Mouse (Mus musculus) CD4-positive helper T cell, adult 2 months (primary cell): ENCODE measurements around the gene Trmt112.
A peak's percentile ranks its signal among the peaks of the same experiment; 100 is the strongest.
"Not testable (repeated sequence)": the region's sequence is repeated elsewhere in the genome, so short reads cannot be mapped to it uniquely, and the experiment has no call there.

Experiments used
- DNase-seq: peaks from one replicate; pipeline ENCODE4 v3.0.0-alpha.2; 2012; ENCODE audit warnings: low read depth, missing footprints, low spot score

The Trmt112 gene

GRCm38 (mm10) chr19:6909021-6909420, 477 bp upstream of the Trmt112 start:
- no peak for DNase-seq

- not testable (repeated sequence) for DNase-seq
Observed at GRCm38 (mm10) chr19:6910306-6910705, 808 bp downstream of the Trmt112 start.

GRCm38 (mm10) chr19:6911101-6912074, 1.9 kb downstream of the Trmt112 start:
- no peak for DNase-seq

- no peak for DNase-seq
Observed at GRCm38 (mm10) chr19:6912205-6912970, 2.9 kb downstream of the Trmt112 start.

- no peak for DNase-seq
Observed at GRCm38 (mm10) chr19:6913036-6913435, 3.5 kb downstream of the Trmt112 start.

GRCm38 (mm10) chr19:6913991-6914390, 4.5 kb downstream of the Trmt112 start:
- DNase-seq = no peak

GRCm38 (mm10) chr19:6914540-6914939, 5.0 kb downstream of the Trmt112 start:
- DNase-seq = no peak

GRCm38 (mm10) chr19:6915276-6915675, 5.8 kb downstream of the Trmt112 start:
- no peak for DNase-seq

GRCm38 (mm10) chr19:6916496-6916895, 7.0 kb downstream of the Trmt112 start:
- DNase-seq = no peak

- DNase-seq = no peak
Observed at GRCm38 (mm10) chr19:6918321-6918720, 8.8 kb downstream of the Trmt112 start.

- DNase-seq = no peak
Observed at GRCm38 (mm10) chr19:6919431-6919830, 9.9 kb downstream of the Trmt112 start.

GRCm38 (mm10) chr19:6919876-6920740, 10.6 kb downstream of the Trmt112 start:
- no peak for DNase-seq

- DNase-seq = peak; percentile 70
Observed at GRCm38 (mm10) chr19:6920741-6921636, 11.5 kb downstream of the Trmt112 start.

- DNase-seq = peak; percentile 100
Observed at GRCm38 (mm10) chr19:6921647-6922567, 12.4 kb downstream of the Trmt112 start, which contains the start of gene Esrra. TSS of gene Esrra (minus strand) at chr19:6921813.

GRCm38 (mm10) chr19:6922901-6923735, 13.6 kb downstream of the Trmt112 start:
- no peak for DNase-seq

GRCm38 (mm10) chr19:6924461-6925306, 15.2 kb downstream of the Trmt112 start:
- DNase-seq = peak; percentile 78

GRCm38 (mm10) chr19:6925307-6925573, 15.7 kb downstream of the Trmt112 start, which contains the start of gene Catsperz:
TSS of gene Catsperz (minus strand) at chr19:6925380.
- DNase-seq = no peak
